Mouse (Mus musculus): ENCODE data around the gene Nsd1.

GRCm38 (mm10) chr13:55168958-55169369 lies 40.6 kb upstream of the Nsd1 start:
- no peak for TF ChIP-seq CTCF (conservative IDR thresholded peaks at IDR 0.05; ENCODE audit: insufficient read depth, insufficient read length, low read depth, low read length)
- TF ChIP-seq POLR2A (IDR thresholded peaks at IDR 0.05; ENCODE audit: low read depth, low read length) = no peak
